Mouse (Mus musculus) neural tube, embryonic 14.5 days (tissue): ENCODE measurements around the gene Ddi2. TPM values are rescaled to one million over a fixed set of nuclear protein-coding genes. Genes with fewer than 3 reads are reported as not detected.
A peak's percentile ranks its signal among the peaks of the same experiment; 100 is the strongest.

ENCODE experiments used
- ATAC-seq: fragments of 200-750 bp; cut with Nextera tagmentation; 2 replicates; pipeline ENCODE4 v1.8.0; 2017; ENCODE audit warnings: low read depth, mild to moderate bottlenecking, moderate TSS enrichment, moderate library complexity
- H3K27ac ChIP-seq: fragments of 300-500 bp; sonication (generic); 2 replicates; pipeline ENCODE4 v1.5.1; 2014; ENCODE audit warnings: low read depth, mild to moderate bottlenecking, control low read depth, low read length, moderate library complexity, mixed read lengths
- H3K27me3 ChIP-seq: fragments of 300-500 bp; sonication (generic); 2 replicates; pipeline ENCODE4 v1.6.1; 2014; ENCODE audit warnings: low read length; ENCODE audit not compliant: control insufficient read depth, insufficient read depth
- H3K36me3 ChIP-seq: fragments of 300-500 bp; sonication (generic); 2 replicates; pipeline ENCODE4 v1.6.1; 2014; ENCODE audit warnings: low read length, mixed read lengths; ENCODE audit not compliant: control insufficient read depth, insufficient read depth
- H3K4me1 ChIP-seq: fragments of 300-500 bp; sonication (generic); 2 replicates; pipeline ENCODE4 v1.6.1; 2014; ENCODE audit warnings: low read length; ENCODE audit not compliant: control insufficient read depth, insufficient read depth
- H3K4me2 ChIP-seq: fragments of 300-500 bp; sonication (generic); 2 replicates; pipeline ENCODE4 v1.6.1; 2014; ENCODE audit warnings: mild to moderate bottlenecking, low read depth, low read length, control low read depth
- H3K4me3 ChIP-seq: fragments of 300-500 bp; sonication (generic); 2 replicates; pipeline ENCODE4 v1.5.1; 2014; ENCODE audit warnings: low read depth, low read length, control low read depth, mixed read lengths
- H3K9ac ChIP-seq: fragments of 300-500 bp; sonication (generic); replicated peaks from 2 replicates; pipeline ENCODE4 v1.6.1; 2014; ENCODE audit warnings: low read depth, mild to moderate bottlenecking, control low read depth, low read length, mixed read lengths
- H3K9me3 ChIP-seq: fragments of 300-500 bp; sonication (generic); 2 replicates; pipeline ENCODE4 v1.6.1; 2016; ENCODE audit warnings: low read length; ENCODE audit not compliant: control insufficient read depth
- WGBS: fragments of 180-500 bp; shearing (Covaris S2); extraction: QIAGEN DNeasy Blood & Tissue Kit; methylation state at CpG from one replicate; pipeline ENCODE4 v1.1.7; 2014; 5-methylcytosine and 5-hydroxymethylcytosine counted together
- polyA plus RNA-seq: library from polyadenylated mRNA; unstranded; fragments of >200 nt; fragmentation: Nextera tagmentation; extraction: Ambion mirVana; gene quantifications from 2 replicates; pipeline ENCODE4 v1.2.1, GENCODE M21; 2014

The Ddi2 gene
- polyA plus RNA-seq, 1 experiment from 2014 or later: 11.5 TPM

GRCm38 (mm10) chr4:141672325-141672724 lies 50.9 kb downstream of the Ddi2 start:
- no peaks in the 10 kb centered on the region for H3K4me1 ChIP-seq
- H3K27ac ChIP-seq: no peak overlapping the region
- H3K9ac ChIP-seq: no peak overlapping the region
- H3K27me3 ChIP-seq: no peaks in the 10 kb centered on the region
- no peak overlapping the region for H3K4me2 ChIP-seq
- H3K4me3 ChIP-seq: no peak overlapping the region
- WGBS: 78% methylated on average over 13 of the region's 13 CpGs
- H3K36me3 ChIP-seq: no peaks in the 10 kb centered on the region
- ATAC-seq: no peak
- H3K9me3 ChIP-seq: no peaks in the 10 kb centered on the region

- Histone ChIP-seq H3K9ac (no peak overlapping the region), H3K27me3 (no peaks in the 10 kb centered on the region), H3K9me3 (no peaks in the 10 kb centered on the region), H3K4me2 (no peak overlapping the region), H3K27ac (no peak overlapping the region), H3K36me3 (no peaks in the 10 kb centered on the region), H3K4me1 (no peaks in the 10 kb centered on the region), H3K4me3 (no peak overlapping the region)
- WGBS: 77% methylated on average over 4 of the region's 4 CpGs
- ATAC-seq: no peak
Measured at GRCm38 (mm10) chr4:141671389-141671788, 51.8 kb downstream of the Ddi2 start.

- ATAC-seq: no peak
- no peak overlapping the region for H3K4me2 ChIP-seq
- WGBS: 84% methylated on average over 18 of the region's 18 CpGs
Measured at GRCm38 (mm10) chr4:141669898-141670712, 53.1 kb downstream of the Ddi2 start.

GRCm38 (mm10) chr4:141664799-141665198 lies 58.4 kb downstream of the Ddi2 start, which contains the start of gene Plekhm2:
Plekhm2 (minus strand) TSS chr4:141664899.
- peak within 1 kb of the TSS; percentile 69 for H3K4me2 ChIP-seq
- peak; percentile 16; the same call in 1 of the 2 replicates for ATAC-seq
- no peaks in the 10 kb centered on the region for H3K27me3 ChIP-seq
- H3K4me3 ChIP-seq: peak within 1 kb of the TSS; percentile 83
- peak within 1 kb of the TSS; percentile 81 for H3K27ac ChIP-seq
- H3K4me1 ChIP-seq: peaks cover 14% of the 10 kb centered on the region
- no peaks in the 10 kb centered on the region; the same call in 1 of the 2 replicates for H3K36me3 ChIP-seq
- 72% methylated on average over 8 of the region's 8 CpGs for WGBS
- no peaks in the 10 kb centered on the region for H3K9me3 ChIP-seq
- H3K9ac ChIP-seq: peak within 1 kb of the TSS; percentile 98

More at GRCm38 (mm10) chr4:141669898-141670712, 53.1 kb downstream of the Ddi2 start:
- no peaks in the 10 kb centered on the region for H3K4me1 ChIP-seq
- no peak overlapping the region for H3K4me3 ChIP-seq
- no peak overlapping the region for H3K9ac ChIP-seq
- H3K27me3 ChIP-seq: no peaks in the 10 kb centered on the region
- no peak overlapping the region for H3K27ac ChIP-seq
- H3K36me3 ChIP-seq: no peaks in the 10 kb centered on the region
- H3K9me3 ChIP-seq: no peaks in the 10 kb centered on the region

GRCm38 (mm10) chr4:141664011-141664745 lies 59.0 kb downstream of the Ddi2 start:
- ATAC-seq: peak; percentile 90
- Histone ChIP-seq H3K27me3 (no peaks in the 10 kb centered on the region), H3K36me3 (no peaks in the 10 kb centered on the region; the same call in 1 of the 2 replicates), H3K27ac (peak overlapping the region; percentile 81), H3K9me3 (no peaks in the 10 kb centered on the region), H3K4me2 (peak overlapping the region; percentile 69), H3K9ac (peak overlapping the region; percentile 98), H3K4me1 (peaks cover 14% of the 10 kb centered on the region), H3K4me3 (peak overlapping the region; percentile 83)
- under 1% methylated on average over 46 of the region's 60 CpGs for WGBS

GRCm38 (mm10) chr4:141663122-141663931 lies 59.9 kb downstream of the Ddi2 start:
- Histone ChIP-seq H3K4me2 (peak overlapping the region; percentile 69), H3K9me3 (no peaks in the 10 kb centered on the region), H3K27me3 (no peaks in the 10 kb centered on the region), H3K27ac (peak overlapping the region; percentile 81), H3K4me3 (peak overlapping the region; percentile 83), H3K9ac (peak overlapping the region; percentile 98), H3K4me1 (peaks cover 14% of the 10 kb centered on the region), H3K36me3 (no peaks in the 10 kb centered on the region; the same call in 1 of the 2 replicates)
- ATAC-seq: peak; percentile 42; the same call in 1 of the 2 replicates
- 4% methylated on average over 47 of the region's 47 CpGs for WGBS

GRCm38 (mm10) chr4:141660884-141661283 lies 62.3 kb downstream of the Ddi2 start:
- H3K36me3 ChIP-seq: peaks cover 4% of the 10 kb centered on the region
- no peak overlapping the region for H3K9ac ChIP-seq
- H3K27ac ChIP-seq: no peak overlapping the region
- H3K9me3 ChIP-seq: no peaks in the 10 kb centered on the region
- peaks cover 14% of the 10 kb centered on the region for H3K4me1 ChIP-seq
- H3K4me3 ChIP-seq: no peak overlapping the region
- ATAC-seq: no peak
- H3K27me3 ChIP-seq: no peaks in the 10 kb centered on the region
- 88% methylated on average over 11 of the region's 11 CpGs for WGBS
- no peak overlapping the region for H3K4me2 ChIP-seq

GRCm38 (mm10) chr4:141659739-141660138 lies 63.5 kb downstream of the Ddi2 start:
- Histone ChIP-seq H3K27me3 (no peaks in the 10 kb centered on the region), H3K9ac (no peak overlapping the region), H3K9me3 (no peaks in the 10 kb centered on the region), H3K4me2 (no peak overlapping the region), H3K4me1 (peaks cover 10% of the 10 kb centered on the region), H3K4me3 (no peak overlapping the region), H3K36me3 (peaks cover 4% of the 10 kb centered on the region), H3K27ac (no peak overlapping the region)
- WGBS: 67% methylated on average over 4 of the region's 4 CpGs
- ATAC-seq: no peak
